Mouse (Mus musculus) left cerebral cortex, adult 8-10 months (tissue): ENCODE measurements around the gene Relb. TPM values are rescaled to one million over a fixed set of nuclear protein-coding genes. Genes with fewer than 3 reads are reported as not detected.
A peak's percentile ranks its signal among the peaks of the same experiment; 100 is the strongest.

ENCODE experiments used
- DNase-seq, 2 experiments: peaks; one replicate each; pipeline ENCODE4 v3.0.0; 2022; ENCODE audit warnings: low spot score in 2 of 2
- total RNA-seq, 4 experiments: library from RNA; stranded (reverse); gene quantifications; 2 replicates each; pipeline ENCODE4 v1.2.4; 2022

Gene Relb
- 1 to 10 TPM; 5.6 to 7.2 (median 6.4) TPM for total RNA-seq

DNA sequence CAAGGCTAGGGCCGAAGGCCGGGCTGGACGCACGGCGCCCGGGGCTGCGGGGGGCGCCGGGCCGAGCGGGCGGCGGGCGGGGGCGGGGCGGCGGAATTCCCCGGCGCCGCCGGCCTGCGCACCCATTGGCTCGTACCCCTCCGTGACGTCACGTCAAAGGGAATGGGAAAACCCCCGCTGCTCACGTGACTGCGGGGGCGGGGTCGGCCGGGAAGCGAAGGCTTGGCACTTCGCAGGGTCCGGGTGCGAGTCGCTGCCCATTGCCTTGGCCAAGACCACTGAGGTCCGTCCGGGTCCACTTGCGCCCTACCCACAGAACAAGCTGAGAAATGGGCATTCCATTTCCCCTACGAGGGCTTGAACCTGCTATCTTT is at the start of gene Relb:
Relb (minus strand) TSS at position 78 of the 374 bp plus-strand sequence.
- peak; percentile 78 to 81 for DNase-seq

DNA sequence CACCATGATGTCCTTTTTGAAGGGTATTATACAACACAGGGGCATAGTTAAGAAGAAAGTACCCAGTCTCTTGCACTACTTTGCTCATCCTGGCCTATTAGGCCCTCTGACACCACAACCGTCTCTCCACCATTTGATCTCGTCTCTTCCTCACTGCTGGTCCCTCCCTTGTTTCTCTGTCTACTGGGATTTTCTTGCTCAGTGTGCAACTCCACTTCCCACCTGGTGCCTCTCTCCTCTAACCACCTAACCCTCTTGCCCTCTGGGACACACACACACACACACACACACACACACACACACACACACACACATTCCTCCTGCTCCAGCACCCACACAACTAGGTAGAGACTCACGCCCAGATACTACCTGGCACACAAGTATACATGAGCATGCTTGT is 49.7 kb upstream of the Relb start:
- DNase-seq = no peak

DNA sequence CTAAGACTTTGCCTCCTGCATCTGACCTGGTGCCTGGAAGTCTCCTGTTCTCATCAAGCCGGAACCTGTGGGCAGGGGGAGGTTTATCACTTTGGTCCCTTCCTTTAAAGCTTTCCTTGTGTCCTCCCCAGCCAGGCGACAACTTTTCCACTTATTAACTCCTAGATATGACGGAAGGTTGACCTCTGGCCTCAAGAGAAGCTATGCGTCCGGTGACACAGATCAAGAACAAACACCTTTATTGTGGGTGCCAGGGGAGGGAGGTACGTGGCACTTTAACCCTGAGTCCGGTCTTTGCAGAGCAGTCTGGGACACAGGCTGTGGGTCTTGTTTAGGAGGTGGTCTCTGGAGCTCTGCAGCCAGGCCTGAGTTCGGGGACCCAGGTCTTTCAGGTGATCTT is 48.6 kb upstream of the Relb start, which contains the start of gene Apoc2:
Apoc2 (minus strand) TSS at position 70 of the 400 bp plus-strand sequence.
- DNase-seq = no peak

DNA sequence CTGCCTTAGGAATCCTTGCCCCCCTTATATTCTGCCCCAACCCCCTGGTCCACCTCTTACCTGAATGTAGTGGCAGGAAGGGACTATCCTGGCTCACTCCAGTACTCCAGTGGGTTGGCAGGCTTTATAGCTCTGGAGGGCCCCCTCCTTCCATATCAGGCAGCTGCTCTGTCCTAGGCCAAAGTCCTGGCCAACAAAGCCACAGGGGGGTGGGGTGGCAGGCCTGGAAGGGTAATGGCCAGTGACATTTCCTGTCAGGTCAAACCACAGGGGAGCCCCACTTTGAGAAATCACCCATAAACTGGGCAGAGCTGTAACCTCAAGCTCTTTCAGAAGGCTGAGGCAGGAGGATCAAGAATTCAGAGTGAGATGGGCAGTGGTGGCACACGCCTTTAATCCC is 47.4 kb upstream of the Relb start:
- no peak for DNase-seq

DNA sequence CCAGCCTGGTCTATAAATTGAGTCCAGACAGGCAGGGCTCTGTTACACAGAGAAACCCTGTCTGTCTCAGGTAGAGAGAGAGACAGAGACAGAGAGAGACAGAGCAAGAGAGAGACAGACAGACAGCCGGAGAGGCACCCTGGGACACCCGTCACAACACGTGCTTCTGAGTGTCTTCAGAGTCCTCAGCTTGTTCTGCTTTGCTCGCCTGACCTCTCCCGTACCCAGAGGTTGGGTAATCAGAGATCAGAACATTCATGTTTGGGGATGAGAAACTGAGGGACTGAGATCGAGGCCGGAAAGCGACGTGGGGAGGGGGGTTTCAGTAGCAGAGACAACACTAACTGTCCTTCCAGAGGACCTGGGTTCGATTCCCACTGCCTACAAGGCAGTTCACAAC is 46.6 kb upstream of the Relb start:
- DNase-seq = no peak

DNA sequence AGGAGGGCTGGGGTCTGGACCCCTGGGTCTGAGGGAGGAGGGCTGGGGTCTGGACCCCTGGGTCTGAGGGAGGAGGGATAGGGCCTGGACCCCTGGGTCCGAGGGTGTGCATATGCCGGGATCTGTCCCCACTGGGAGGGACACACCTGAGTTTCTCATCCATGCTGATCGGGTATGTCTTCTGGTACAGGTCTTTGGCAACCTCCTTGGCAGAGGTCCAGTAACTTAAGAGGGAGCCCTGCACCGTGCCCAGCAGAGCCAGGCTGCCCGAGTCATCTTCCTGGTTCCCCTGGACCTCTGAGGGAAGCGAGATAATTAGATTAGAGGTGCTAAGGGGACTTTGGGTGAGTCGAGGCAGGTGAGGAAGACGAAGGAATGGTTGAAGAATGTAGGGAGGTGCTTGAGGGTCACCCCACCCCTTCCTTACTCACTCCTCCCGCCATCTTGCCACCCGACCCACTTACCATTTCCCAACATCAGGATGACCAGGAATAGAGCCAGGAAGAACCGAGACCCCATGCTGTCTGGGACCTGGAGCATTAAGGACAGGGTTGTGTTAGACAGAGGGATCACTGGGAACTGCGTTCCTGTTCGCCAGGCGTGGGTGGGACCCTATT is 44.0 kb upstream of the Relb start:
- no peak for DNase-seq

DNA sequence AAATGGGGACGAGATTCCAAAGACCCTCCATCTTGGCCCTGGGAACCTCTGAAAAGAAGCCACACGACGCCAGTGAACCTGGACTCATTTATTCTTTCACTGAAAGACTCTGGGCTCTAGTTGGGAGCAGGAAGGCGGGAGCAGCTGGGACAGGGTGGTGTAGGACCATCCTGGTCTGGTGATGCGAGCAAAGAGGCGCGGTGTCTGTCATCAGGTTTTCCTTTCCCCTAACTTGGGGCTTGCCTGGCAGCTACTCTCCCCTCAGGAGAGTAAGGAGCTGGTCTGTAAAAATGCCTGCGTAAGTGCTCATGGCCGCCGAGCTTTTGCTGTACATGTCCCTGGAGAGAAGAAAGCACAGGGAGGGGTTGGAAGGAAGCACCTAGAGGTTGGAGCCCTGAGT is 42.3 kb upstream of the Relb start:
- no peak for DNase-seq

DNA sequence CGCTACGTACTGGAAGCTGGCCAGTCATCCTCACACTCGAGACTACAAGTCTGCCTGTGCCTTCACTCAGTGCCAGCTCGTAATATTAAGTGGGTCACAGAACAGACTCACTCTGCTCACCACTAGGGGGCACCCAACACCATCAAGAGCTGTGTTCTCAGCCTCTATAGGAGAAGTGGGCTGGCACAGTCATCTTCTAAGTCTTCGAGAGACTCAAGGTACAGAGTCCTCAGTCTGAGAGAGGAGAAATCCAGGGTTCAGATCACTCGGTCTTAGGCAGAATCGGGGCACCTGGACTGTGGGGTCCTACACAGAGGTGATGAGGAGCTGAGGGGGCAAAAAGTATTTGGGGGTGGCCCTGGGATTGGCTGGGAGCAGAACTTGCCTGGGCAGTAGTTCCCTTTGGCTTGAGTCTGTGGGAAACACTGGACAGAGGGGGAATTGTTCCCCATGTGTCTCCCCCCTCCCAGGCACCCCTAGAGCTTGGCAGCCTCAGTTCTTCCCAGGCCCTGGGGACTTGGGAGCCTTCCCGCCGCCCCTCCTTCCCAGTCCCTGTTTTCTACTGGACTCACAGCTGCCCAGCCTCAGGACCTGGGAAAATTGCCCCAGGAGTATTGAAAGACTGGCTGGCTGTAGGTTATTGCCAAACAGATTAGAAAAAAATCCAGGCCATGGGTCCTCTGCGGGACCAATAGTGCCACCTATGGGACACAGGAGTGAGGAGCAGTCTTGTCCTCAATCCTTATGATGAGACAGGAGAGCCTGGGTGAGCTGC is 39.9 kb upstream of the Relb start:
- peak; percentile 70 to 92 for DNase-seq

DNA sequence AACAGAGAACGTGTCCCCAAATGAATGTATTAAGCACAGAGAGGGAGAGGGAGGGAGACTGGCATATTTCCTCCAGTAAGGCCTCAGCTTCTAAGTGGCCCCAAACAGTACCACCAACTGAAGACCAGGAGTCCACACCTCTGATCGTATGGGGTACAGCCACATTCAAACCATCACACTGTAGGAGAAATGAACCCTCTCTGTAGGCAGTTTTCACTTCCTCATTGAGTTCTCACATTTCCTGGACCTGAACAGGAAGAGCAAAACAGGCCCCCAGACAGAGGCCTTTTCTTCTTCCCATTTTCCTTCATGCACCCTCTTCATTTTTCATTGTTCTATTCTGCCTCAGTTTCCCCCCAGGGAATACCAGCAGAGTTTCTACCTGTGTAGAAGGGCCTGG is 38.2 kb upstream of the Relb start:
- DNase-seq = no peak

DNA sequence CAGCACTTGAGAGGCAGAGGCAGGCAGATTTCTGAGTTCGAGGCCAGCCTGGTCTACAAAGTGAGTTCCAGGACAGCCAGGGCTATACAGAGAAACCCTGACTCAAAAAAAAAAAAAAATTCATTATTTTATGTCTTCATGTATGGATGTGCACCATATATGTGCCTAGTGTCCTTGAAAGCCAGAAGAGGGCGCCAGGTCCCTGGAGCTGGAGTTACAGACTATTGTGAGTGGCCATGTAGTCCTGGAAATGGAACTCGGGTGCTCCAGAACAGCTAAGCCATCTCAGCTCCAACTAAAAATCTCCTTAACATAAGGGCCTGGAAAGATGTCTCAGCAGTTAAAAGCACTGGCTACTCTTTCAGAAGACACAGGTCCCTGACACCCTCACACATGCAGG is 37.5 kb upstream of the Relb start:
- DNase-seq = no peak

DNA sequence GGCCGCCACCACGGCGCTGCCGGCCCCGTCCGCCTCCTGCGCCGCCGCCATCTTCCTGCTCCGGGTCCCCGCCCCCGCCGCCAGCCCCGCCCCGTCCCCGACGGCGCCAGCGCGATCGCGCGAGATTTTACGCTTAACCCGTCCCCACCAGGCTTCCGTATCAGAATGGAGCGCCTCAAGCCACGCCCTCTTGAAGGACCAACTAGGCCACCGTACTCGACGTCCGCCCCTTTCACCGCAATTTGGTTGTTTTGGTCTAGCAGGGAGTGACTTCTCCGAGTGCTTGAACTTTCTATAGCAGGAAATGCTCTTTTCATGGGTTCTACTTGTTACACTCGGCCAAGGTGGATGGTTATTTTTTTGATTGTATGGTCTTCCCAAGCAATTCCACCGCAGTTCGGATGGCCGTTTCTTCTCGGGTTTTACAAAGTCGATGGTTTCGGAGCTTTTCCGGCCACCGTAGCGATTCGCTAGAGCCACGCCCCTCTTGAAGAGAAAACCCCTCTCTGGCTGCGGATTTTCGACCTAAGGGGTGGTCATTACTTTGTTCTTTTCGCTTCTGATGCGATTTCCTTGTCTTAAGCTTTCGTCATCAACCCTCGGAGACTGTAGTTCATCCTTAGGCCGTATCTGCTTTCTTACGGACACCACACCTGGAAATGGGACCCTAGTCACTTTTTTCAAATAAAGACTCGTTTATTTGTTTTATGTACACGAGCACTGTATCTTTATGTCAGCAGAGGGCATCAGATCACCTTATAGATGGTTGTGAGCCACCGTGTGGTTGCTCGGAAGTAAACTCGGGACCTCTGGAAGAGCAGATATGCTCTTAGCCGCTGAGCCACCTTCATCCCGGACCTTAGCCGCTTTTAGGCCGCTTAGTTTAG is 36.0 kb upstream of the Relb start, which contains the start of gene Clptm1:
Clptm1 (minus strand) TSS at position 79 of the 887 bp plus-strand sequence.
- DNase-seq = peak; percentile 96 to 98

DNA sequence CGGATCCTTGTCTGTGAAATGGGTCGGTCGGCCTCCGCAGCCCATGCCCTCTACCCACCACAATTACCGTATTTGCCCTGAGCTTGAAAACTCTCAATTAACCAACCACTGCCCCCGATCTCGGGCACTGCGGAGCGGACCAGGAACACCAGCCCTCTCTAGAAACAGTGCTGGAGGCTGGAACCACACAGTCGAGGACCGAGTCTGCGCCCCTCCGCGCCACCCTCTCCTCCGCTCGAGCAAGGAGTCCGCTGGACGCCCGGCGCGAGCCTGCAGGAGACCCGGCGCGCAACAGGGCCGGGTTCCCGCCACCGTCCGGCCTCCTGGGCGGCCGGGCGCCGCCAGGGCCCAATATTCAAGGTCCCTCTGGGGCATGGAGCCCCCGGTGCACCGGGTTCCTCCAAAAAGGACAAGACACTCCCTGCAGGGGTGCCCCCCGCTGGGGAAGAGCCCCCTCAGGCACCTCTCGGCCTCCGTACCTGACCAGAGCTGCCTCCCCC is 35.3 kb upstream of the Relb start:
- DNase-seq = peak in 1 of 2 experiments; percentile 21

DNA sequence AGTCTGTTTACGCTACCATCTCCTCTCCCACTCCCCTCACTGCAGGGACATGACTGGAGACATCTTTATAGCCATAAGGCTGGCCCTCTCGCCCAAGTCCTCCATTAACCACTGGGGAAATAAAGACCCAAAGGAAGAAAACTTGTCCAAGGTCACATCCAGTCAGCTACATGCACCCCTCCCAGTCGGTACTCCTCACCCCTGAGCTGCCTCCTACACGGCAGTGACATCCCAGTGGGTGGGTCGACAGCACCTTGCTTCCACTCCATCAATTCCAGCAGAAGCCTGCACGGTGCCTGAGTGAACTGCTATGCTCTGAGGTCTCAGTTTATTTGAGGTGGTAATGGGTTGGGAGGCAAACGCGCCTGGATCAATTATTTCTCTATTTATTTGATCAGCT is 34.7 kb upstream of the Relb start:
- DNase-seq = peak in 1 of 2 experiments; percentile 25

DNA sequence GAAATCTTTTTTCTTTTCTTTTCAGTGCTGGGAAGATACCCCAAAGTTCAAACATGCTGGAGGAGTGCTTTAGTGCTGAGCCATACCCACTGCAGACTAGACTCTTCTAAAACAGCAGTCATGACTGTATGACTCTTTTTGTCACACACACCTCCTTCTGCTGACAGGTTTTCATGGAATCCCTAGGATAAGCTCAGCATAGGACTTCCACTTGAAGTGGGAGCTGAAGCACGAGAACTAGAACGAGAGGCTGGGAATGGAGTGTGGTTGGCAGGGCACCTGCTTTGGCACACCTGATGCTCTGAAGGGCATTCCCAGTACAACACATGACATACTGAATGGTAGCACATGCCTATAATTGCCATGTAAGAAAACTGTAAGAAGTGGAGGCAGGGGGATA is 23.4 kb upstream of the Relb start:
- no peak for DNase-seq

DNA sequence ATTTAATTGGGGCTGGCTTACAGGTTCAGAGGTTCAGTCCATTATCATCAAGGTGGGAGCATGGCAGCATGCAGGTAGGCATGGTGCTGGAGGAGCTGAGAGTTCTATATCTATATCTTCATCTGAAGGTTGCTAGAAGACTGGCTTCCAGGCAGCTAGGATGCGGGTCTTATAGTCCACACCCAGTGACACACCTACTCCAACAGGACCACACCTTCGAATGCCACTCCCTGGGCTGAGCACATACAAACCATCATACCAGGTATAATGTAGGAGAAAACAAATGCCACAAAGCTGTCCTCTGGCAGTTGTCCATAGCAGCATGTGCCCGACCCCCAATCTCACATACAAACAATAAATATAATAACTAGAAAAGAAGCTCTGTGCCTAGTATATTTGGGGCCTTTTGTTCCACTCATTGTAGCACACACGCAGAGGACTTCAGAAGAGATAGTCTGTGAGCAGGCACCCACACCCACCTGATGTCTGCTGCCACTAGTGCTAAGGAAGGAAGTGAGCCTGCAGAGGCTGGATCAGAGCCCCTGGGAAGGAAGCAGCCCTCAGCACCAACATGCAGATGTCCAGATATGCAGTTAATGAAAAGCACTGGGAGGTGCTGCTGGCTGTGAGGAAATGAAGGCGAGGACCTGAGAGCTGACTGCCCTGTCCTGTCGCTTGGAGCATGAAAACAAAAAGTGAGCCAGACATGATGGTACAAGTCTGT is 22.0 kb upstream of the Relb start:
- DNase-seq = no peak

DNA sequence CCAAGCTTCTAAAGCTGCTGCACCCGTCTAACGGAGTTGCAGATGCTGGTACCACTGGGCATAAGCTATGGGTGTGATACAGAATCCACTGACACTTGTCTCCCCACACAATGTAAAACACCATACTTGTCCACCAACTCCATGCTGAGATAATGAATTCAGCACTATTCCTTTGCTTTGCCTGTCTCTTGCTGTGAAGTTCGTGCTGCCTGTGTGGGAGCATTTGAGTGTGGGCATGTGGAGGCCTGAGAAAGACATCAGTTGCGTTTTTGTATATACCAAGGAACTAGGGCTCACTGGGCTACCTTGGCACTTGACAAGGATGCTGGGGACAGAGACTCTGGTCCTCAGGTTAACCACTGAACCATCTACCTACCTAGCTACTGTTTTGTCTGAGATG is 12.0 kb upstream of the Relb start:
- no peak for DNase-seq

DNA sequence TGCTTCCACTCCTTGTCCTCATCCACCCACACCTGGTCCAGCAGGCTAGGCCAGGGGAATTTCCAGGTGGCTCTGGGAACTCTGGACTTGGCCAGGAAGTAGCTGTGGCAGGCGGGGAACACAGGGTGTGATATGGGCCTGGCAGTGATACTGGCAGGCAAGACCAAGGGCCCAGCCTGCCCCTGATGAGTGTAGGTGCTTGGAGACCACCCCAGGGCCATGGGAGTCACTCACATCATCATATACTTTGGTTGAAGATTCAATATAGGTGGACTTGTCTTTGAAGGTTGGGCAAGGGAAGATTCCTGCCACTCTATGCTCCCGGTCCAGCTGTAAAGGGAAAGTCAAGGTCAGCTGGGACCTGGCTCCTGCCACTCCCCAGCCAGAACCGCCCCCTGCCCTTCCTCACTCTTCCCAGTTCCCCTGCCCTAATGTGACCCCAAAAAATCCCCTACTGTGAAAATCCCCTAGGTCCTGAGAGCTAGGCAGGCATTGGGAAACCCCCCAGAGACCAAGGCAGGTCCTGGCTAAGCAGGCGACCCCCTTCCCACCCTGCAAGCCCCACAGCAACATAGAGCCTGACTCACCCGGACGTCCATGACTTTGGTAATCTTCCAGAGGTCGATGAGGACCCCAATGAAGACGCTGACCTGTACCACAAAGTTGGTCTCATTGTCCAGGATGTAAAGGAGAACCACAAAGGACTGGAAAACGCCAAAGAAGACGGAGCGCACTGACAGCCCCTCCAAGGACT is 6.0 kb upstream of the Relb start:
- DNase-seq = no peak

DNA sequence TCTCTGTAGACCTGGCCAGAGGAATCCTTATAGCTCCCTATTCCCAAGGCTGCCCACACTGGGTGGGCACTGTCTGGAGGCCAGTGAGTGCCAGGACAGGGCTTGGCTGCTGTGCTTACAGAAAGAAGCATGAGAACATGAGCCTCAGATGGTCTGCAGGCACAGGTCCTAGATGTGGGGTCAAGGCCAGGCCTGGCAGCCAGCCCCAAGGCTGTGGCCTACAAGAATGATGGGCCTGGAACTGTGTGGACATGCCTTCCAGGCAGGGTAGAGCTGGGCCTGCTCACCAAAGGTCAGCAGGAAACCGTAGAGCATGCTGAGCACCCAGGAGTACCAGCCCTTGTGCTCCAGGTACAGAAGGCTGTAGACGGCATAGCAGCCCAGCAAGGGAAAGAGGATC is 5.4 kb upstream of the Relb start:
- DNase-seq = no peak

DNA sequence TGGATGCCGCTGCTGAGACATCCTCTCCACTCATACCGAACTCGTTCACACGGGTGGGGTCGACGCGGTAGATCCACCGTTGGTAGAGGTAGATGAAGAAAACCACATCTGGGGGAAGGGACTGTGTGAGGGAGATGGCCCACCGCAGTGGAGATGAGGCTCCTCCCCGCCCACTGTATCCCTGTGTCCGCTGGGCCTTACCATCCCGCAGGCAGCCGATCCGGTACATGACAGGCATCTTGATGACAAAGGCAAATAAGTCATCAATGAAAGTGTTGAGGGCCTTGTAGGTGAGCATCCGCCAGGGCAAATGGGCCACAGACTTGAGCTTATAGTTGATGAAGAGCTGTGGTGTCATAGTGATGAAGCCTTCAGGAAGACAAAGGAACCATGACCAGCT is 4.6 kb upstream of the Relb start:
- DNase-seq = no peak

DNA sequence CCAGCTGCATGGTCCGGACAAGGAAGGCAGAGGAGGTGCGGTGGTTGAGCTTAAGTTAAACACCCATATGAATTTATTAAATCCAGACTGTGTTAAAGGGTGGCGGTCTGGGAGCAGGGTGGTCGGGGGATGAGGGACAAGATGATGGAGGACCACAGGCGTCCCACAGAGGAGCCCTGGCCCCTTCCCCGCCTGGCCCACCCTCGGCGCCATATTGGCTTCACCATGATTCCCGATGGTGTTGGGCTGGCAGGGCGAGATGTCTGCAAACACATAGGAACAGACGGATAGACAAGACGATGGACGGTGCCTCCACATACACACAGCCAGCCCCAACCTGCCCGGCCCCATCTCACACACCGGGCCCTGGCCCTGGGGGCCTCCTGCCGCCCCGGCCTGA is 4.0 kb upstream of the Relb start:
- no peak for DNase-seq
